Mouse (Mus musculus) urinary bladder, postnatal 36 days (tissue): ENCODE data around the gene Abi3bp.

ENCODE experiments used
- DNase-seq, 2 experiments: peaks; one replicate each; pipeline ENCODE4 v3.0.0; 2022; ENCODE audit warnings: low spot score in 2 of 2, mixed read lengths in 1 of 2

Abi3bp gene

DNA sequence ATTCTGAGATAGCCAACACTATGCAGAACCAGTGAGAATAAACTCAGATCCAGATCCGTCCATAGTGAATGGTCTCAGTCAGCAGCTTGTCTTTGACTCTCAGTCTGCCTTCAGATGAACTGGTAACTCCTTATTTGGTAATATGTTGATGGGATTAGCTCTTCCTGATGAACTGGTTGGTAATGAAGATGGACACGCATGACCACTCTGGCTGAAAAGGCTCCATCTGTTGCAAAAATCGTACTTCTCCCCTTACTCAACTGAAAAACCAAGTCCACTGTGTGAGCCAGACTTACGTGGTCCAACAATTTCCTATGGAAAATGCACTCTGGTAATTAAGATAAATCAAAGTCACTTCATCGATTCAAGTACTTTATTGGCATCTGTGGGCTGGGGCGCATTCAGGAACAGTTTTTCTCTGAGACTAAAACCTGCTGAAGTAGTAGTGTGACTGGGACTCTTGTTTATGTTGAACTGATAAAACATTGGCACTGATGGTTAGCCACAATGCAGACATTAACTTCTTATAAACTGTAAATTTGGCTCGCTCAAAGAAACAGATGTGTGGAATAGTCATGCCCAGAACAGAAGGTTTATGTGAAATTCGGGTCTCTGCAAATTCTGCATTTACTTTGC, 203.4 kb downstream of the Abi3bp start:
- no peak for DNase-seq

DNA sequence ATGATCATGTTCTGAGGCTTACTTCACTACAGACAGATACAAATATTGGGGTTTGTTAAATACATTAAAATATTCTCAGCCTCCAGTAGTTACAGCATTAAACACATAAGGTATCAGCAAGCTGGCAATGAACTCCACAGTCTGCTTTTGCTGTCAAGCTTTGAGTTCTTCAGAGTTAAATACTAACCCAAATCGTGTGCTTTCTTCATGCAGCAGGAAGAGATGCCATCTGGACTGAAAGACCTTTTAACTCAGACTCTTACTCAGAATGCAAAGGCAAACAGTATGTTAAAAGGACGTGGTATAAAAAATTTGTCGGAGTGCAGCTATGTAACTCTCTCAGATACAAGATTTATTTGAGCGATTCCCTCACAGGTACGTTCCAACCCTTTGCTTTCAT, 209.1 kb downstream of the Abi3bp start:
- no peak for DNase-seq

DNA sequence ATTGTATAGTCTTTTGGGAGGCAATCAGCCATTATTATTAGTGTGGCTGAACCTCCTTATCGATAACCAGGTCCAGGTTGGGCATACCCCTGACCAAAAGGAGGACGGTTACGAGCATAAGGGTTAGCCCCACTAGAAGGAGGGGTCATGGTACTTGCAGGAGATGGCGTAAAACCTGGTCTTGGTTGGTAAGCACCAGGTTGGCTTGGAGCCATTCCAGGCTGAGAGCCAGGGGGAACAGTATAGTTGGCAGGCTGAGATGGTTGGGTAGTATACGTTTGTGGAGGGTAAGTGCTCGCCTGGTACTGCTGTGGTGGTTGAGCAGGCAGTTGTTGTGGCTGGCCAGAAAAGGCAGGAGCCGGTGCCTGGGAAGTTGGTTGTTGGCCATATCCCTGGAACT, 213.0 kb downstream of the Abi3bp start:
- no peak for DNase-seq

DNA sequence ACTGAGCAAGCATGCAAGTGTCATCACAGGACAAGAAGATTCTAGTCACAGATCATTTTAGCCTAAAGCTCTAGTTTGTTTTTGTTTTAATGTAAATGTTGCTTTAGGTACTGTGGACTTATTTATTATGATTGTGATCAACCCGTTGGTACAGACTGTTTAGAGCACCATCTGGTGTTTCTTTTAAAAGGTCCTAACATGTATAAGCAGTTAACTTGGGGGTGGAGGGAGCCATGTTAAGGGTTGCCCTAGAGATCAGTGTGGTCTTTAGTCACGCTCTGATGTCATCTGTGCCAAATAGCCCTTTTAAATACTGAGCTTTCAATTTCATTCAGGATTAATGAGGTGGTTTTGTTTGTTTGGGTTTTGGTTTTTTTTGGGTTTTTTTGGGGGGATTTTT, 218.8 kb downstream of the Abi3bp start:
- no peak for DNase-seq

DNA sequence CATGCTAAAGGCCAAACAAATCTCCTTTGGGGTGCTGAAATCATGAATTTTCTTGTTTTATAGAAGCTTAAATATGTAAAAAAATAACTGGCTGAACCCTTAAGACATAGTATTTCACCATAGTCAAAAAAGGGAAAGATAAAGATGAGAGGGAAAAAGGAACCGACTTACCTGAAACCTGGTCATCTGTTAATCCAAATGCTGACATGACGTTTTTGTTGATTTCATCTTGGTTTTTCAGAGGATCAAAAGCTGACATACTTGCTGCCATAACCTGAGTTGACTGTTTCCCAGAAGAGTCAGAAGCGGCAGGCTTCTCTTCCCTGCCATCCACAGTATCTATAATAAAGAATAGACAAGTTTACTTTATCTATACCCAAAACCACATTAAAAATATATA, 223.2 kb downstream of the Abi3bp start:
- no peak for DNase-seq

DNA sequence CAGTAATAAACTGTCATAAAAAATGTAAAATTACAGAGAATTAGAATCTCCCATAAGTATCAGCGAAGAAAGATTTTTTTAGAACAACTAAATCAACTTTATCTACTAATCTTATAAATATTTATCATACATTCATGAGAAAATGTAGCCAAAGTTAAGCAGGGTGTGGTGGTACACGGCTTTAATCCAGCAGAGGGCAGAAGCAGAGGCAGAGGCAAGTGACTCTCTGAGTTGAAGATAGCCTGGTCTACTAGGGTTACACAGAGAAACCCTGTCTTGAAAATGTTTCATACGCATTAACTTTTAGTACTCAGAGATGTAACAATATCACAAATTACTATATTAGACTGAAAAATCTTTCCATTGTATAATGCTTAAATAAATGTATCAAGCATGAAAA, 228.1 kb downstream of the Abi3bp start:
- DNase-seq: no peak

DNA sequence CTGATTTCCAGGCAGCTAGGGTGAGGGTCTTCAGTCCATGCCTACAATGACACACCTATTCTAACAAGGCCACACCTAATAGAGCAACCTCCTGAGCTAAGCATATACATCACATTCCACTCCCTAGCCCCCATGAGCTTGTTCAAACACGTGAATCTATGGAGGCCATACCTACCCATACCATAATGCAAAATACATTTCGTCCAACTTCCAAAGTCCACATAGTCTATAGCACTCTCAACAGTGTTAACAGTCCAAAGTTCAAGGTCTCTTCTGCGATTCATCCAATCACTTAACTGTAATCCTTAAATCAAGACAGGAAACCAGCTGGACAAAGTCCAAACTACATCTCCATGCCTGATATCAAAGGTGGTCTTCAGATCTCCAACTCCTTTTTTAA, 232.4 kb downstream of the Abi3bp start:
- no peak for DNase-seq

DNA sequence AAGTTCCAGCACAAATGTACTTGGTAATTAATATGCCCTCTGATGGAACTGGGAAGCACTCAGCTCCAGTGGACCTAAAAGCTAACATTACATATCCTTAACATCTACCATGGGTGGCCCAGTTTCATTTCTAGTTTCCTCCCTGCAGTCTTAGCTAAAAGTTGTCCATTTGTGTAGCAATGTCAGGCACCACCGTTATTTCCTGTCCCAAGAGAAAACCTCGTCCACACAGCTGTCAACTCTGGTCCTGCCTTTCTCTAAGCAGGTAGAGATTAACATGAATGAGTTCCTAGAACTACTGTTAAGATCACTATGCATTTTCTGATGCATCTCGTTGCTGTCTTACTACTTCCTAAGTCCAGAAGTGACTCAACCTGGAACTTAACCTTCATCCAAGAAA, 237.9 kb downstream of the Abi3bp start:
- no peak for DNase-seq

DNA sequence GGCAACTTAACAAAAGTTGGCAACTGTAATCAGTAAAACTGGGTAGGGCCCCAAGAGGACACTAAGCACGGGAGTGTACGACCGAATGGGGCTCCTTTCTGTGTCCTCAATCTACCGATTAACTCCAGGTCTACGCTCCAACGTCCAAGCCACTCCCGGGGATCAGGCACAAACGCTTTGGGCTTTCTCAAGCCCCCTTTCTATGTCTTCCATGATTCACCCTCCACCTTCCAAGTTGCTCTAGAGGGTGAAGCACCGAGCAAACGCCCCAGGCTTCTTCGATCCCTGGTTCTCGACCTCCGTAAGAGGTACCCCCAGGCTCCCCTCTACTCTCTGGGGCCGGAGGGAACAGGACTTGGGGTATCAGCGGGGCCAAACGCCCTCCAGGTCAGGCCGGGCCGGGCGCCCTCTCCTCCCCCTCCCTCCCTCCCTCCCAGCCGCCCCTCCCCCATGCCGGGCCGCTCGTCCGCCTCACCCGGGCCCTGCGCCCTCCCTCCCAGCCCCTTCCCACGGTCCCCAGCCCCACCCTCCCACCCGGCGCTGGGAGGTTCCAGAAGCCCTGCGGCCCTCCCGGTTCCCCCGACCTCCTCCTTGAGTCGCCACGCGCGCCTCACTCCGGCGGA, 239.0 kb downstream of the Abi3bp start:
- DNase-seq: peak; percentile 7 to 34

DNA sequence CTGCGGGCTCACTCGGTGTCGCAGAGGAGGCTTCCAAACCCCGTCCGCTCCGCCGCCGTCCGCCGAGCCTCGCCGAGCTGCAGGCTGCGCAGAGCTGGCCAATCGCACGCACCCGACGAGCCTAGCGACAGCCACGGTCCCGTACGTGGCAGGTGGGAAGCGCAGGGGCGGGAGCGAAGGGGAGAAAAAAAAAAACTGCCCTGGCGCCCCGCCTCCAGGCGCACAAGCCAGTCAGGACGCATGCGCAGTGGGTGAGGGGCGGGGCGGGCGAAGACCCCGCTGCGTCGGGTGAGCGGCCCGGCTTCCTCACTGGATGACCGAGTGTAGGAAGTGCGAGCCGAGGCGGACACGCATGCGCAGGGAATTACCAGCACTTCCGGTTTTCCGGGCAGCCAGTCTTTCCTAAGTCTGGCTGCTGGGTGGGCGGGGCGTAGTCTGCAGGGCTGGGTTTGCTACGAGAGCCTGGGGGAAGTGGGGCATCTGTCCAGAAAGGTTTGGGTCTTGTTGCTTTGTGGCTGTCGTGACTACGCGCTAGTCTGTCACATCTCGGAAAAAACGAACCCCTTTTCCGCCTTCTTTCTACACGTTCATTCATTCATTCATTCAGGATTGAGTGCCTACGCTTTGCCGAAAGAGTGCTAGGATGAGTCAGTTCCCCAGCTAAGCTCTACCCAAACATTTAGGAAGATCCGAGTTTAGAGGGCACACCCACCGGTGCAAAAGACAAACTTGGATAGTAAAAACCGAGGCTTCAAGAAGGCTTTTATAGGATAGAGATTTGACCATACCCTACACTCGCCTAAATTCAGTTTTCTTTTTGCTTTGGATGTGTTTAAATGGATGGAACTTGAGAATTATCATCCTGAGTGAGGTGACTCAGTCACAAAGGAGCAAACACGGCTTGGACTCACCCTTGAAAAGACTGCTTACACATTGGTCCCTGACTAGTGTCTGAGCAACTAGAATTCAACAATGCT, 239.8 kb downstream of the Abi3bp start, which contains the start of gene Tfg:
TSS of gene Tfg (minus strand) at position 227 of the 977 bp plus-strand sequence.
- peak; percentile 97 to 99 for DNase-seq

DNA sequence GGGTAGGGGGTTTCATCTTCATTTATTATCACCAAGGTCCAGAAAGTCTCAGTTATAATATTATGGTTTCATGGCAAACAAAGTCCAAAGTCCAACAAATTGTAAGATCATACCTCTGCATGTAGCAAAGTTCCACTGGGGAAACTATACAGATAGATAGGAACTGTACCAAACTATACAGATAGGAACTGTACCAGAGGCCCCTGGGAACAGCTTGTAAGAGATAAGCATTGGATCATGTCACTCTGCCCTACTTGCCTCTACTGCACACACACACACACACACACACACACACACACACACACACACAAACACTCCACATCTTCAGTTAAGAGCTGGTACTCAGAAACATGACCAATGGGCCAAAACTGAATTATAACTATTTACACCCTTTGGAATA, 241.4 kb downstream of the Abi3bp start:
- DNase-seq: no peak

DNA sequence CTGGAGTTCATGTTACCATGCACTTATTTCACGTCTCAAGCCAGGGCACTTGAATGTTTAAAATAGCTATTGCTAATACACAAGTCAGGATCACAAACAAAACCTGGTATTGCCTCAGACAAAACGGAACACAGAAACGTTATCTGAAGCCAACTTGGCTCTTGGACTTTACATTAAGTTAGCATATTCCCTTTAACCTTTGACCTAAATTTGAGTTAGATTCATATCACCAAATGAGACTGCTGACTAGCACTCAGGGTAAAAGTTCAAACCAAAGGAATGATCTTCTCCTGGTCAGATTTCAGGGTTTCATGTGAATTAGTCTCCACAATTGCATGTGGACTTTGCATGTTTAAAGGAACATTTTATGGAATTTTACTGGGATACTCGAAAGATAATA, 244.7 kb downstream of the Abi3bp start:
- DNase-seq: no peak

DNA sequence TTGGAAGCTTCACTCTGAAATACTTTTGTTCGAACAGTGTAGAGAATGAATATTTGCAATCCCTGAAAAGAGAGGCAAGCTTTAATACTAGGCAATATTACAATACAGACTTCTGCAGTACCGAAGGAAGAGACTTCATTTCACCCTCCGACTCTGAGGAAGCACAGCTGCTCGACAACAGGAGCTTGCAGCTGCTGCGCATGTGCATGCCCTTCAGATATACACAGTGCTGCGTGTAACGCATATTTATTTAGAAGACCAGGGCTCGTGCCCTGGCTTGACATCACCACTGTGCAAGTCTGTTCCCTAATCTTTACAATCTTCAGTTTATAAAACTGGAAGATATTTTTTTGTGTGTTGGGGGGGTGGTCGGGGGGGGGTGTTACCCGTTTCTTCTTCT, 247.2 kb downstream of the Abi3bp start:
- DNase-seq: no peak

DNA sequence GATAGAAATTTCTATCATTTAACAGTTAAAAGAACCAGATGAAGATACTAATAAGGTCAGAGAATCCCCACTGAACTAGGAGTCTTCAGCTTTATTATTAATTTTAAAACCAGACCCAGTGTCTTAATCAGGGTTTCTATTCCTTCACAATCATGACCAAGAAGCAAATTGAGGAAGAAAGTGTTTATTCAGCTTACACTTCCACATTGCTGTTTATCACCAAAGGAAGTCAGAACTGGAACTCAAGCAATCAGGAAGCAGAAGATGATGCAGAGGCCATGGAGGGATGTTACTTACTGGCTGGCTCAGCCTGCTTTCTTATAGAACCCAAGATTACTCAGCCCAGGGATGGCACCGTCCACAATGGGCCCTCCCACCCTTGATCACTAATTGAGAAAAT, 251.4 kb downstream of the Abi3bp start:
- DNase-seq: no peak
